Mouse (Mus musculus) cortical plate, adult 2 months (tissue): Measurements from ENCODE around the gene Rtn4. TPM values are rescaled to one million over a fixed set of nuclear protein-coding genes. Genes with fewer than 3 reads are reported as not detected.
A peak's percentile ranks its signal among the peaks of the same experiment; 100 is the strongest.
"Not testable (repeated sequence)": the region's sequence is repeated elsewhere in the genome, so short reads cannot be mapped to it uniquely, and the experiment has no call there.

ENCODE experiments used
- H3K27ac ChIP-seq: fragments of 200-500 bp; 2 replicates; pipeline ENCODE4 v1.5.1; 2012; ENCODE audit warnings: low read length, control low read depth, inconsistent platforms; ENCODE audit not compliant: insufficient read depth
- H3K4me1 ChIP-seq: fragments of 200-500 bp; 2 replicates; pipeline ENCODE4 v1.6.1; 2011; ENCODE audit warnings: low read length; ENCODE audit not compliant: control insufficient read depth, insufficient read depth
- H3K4me3 ChIP-seq: fragments of 200-500 bp; 2 replicates; pipeline ENCODE4 v1.5.1; 2011; ENCODE audit warnings: mild to moderate bottlenecking, low read length, control low read depth; ENCODE audit not compliant: insufficient read depth
- CTCF ChIP-seq: fragments of 200-500 bp; IDR thresholded peaks from 2 replicates; pipeline ENCODE4 v1.5.1; 2011; ENCODE audit warnings: mild to moderate bottlenecking, control low read depth, low read length; ENCODE audit not compliant: insufficient read depth; ENCODE audit errors: extremely low read depth
- POLR2A ChIP-seq: fragments of 200-500 bp; IDR thresholded peaks from 2 replicates; pipeline ENCODE4 v1.6.1; 2011; ENCODE audit warnings: mild to moderate bottlenecking, low read length, control low read depth; ENCODE audit not compliant: insufficient read depth; ENCODE audit errors: extremely low read depth
- polyA plus RNA-seq: library from polyadenylated mRNA; depleted of rRNA; stranded (reverse); fragments of >200 nt; gene quantifications from 2 replicates; pipeline ENCODE4 v1.2.3, GENCODE M21; 2012; rRNA removed

Rtn4 gene
- 569 and 594 TPM in 2 replicates for polyA plus RNA-seq

GRCm38 (mm10) chr11:29692683-29693272 is at the start of gene Rtn4:
Rtn4 (plus strand) TSS chr11:29692947.
- H3K4me3 ChIP-seq, result peak within 1 kb of the TSS; percentile 72
- H3K27ac ChIP-seq, result peak within 1 kb of the TSS; percentile 85
- H3K4me1 ChIP-seq, result no peaks in the 10 kb centered on the region
- peak; percentile 96 for TF ChIP-seq POLR2A
- no peak; the same call in 1 of the 2 replicates for TF ChIP-seq CTCF

- TF ChIP-seq POLR2A (no peak), CTCF (no peak)
- Histone ChIP-seq H3K4me1 (no peaks in the 10 kb centered on the region), H3K4me3 (no peak overlapping the region), H3K27ac (no peak overlapping the region)
These were observed 48.3 kb upstream of the Rtn4 start for GRCm38 (mm10) chr11:29644421-29644820.

GRCm38 (mm10) chr11:29645411-29646066 is 47.2 kb upstream of the Rtn4 start:
- no peak for TF ChIP-seq CTCF
- TF ChIP-seq POLR2A, result no peak
- H3K4me3 ChIP-seq, result no peak overlapping the region
- no peaks in the 10 kb centered on the region for H3K4me1 ChIP-seq
- no peak overlapping the region for H3K27ac ChIP-seq

GRCm38 (mm10) chr11:29647568-29648319 is 45.0 kb upstream of the Rtn4 start:
- no peak for TF ChIP-seq POLR2A
- no peak for TF ChIP-seq CTCF
- H3K4me3 ChIP-seq, result no peak overlapping the region

GRCm38 (mm10) chr11:29655381-29655780 is 37.4 kb upstream of the Rtn4 start:
- not testable (repeated sequence) for H3K4me3 ChIP-seq, H3K4me1 ChIP-seq, H3K27ac ChIP-seq

More at GRCm38 (mm10) chr11:29647568-29648319, 45.0 kb upstream of the Rtn4 start:
- H3K27ac ChIP-seq, result no peak overlapping the region
- no peaks in the 10 kb centered on the region for H3K4me1 ChIP-seq

- TF ChIP-seq POLR2A (no peak), CTCF (no peak)
- H3K4me1 ChIP-seq, result no peaks in the 10 kb centered on the region
- H3K27ac ChIP-seq, result no peak overlapping the region
- H3K4me3 ChIP-seq, result no peak overlapping the region
These were observed 32.0 kb upstream of the Rtn4 start for GRCm38 (mm10) chr11:29660740-29661139.

- TF ChIP-seq POLR2A (no peak), CTCF (no peak)
- no peaks in the 10 kb centered on the region for H3K4me1 ChIP-seq
- H3K4me3 ChIP-seq, result no peak overlapping the region
These were observed 25.1 kb upstream of the Rtn4 start for GRCm38 (mm10) chr11:29667634-29668033.

GRCm38 (mm10) chr11:29669706-29670105 is 23.0 kb upstream of the Rtn4 start:
- Histone ChIP-seq H3K4me3 (no peak overlapping the region), H3K27ac (no peak overlapping the region), H3K4me1 (peaks cover 2% of the 10 kb centered on the region; the same call in 1 of the 2 replicates)
- TF ChIP-seq POLR2A (no peak), CTCF (no peak)

More at GRCm38 (mm10) chr11:29667634-29668033, 25.1 kb upstream of the Rtn4 start:
- H3K27ac ChIP-seq, result no peak overlapping the region

- Histone ChIP-seq H3K4me3 (no peak overlapping the region), H3K27ac (no peak overlapping the region), H3K4me1 (peaks cover 2% of the 10 kb centered on the region; the same call in 1 of the 2 replicates)
- TF ChIP-seq CTCF (no peak), POLR2A (no peak)
These were observed 19.4 kb upstream of the Rtn4 start for GRCm38 (mm10) chr11:29673359-29673758.

- no peak for TF ChIP-seq CTCF
- TF ChIP-seq POLR2A, result no peak
- H3K4me1 ChIP-seq, result peaks cover 2% of the 10 kb centered on the region; the same call in 1 of the 2 replicates
- H3K27ac ChIP-seq, result no peak overlapping the region
- H3K4me3 ChIP-seq, result no peak overlapping the region
These were observed 16.0 kb upstream of the Rtn4 start for GRCm38 (mm10) chr11:29676718-29677117.
